22 mouse cellular contexts compared by ENCODE assay signal in genomic region chr4:76193496-76193895, GRCm38 (mm10).
A peak's percentile ranks its signal among the peaks of the same experiment; 100 is the strongest.
DNase-seq lines count a peak whose midpoint lies in the region; ATAC-seq lines count a peak whose summit lies in the region.
"Had no signal": no experiment of that assay in that cellular context is flagged by ENCODE, and none has a peak within 500 bp of the region (broad histone marks: within the 10 kb centered on the region; RNA-seq: fewer than 3 reads in every experiment).

No protein-coding gene starts in this region.

- no peak overlapping the region for H3K9ac ChIP-seq in forebrain, embryonic 12.5 days
- H3K9ac ChIP-seq: hindbrain, embryonic 13.5 days; limb, embryonic 12.5 days; liver, embryonic 15.5 days; lung, embryonic 14.5 days; midbrain, embryonic 12.5 days; neural tube, embryonic 13.5 days had no signal

- H3K4me2 ChIP-seq in forebrain, embryonic 12.5 days, result no peak overlapping the region
- H3K4me2 ChIP-seq: hindbrain, embryonic 13.5 days; limb, embryonic 12.5 days; liver, embryonic 15.5 days; lung, embryonic 14.5 days; midbrain, embryonic 12.5 days; neural tube, embryonic 13.5 days had no signal

- H3K27me3 ChIP-seq in forebrain, embryonic 12.5 days, result peaks cover 4% of the 10 kb centered on the region; the same call in 1 of the 2 replicates
- H3K27me3 ChIP-seq: hindbrain, embryonic 13.5 days; limb, embryonic 12.5 days; liver, embryonic 15.5 days; midbrain, embryonic 12.5 days; neural tube, embryonic 13.5 days; Patski had no signal

- no peaks in the 10 kb centered on the region for H3K36me3 ChIP-seq in forebrain, embryonic 12.5 days (replicated peaks)
- H3K36me3 ChIP-seq: G1E; hindbrain, embryonic 13.5 days; limb, embryonic 12.5 days; liver, embryonic 15.5 days; midbrain, embryonic 12.5 days; neural tube, embryonic 13.5 days had no signal

- ATAC-seq in frontal cortex, adult (ENCODE audit: low TSS enrichment), result peak; percentile 60
- ATAC-seq in forebrain, embryonic 12.5 days (ENCODE audit: low FRiP score), result no peak
- ATAC-seq in megakaryocyte progenitor cell, adult 5-6 weeks (replicated peaks; ENCODE audit: poor library complexity), result no peak
- ATAC-seq: forebrain, embryonic 14.5 days; intestine, embryonic 16.5 days; Patski had no signal

- no peak overlapping the region for H3K4me3 ChIP-seq in forebrain, embryonic 12.5 days (replicated peaks)
- H3K4me3 ChIP-seq: hindbrain, embryonic 13.5 days; left cerebral cortex, adult 2 months; limb, embryonic 12.5 days; liver, embryonic 15.5 days; midbrain, embryonic 12.5 days; neural tube, embryonic 13.5 days had no signal

- whole genome bisulfite sequencing in forebrain, embryonic 12.5 days, result 83% methylated on average over 3 of the region's 3 CpGs

- no peak overlapping the region for H3K27ac ChIP-seq in forebrain, embryonic 12.5 days
- H3K27ac ChIP-seq: hindbrain, embryonic 13.5 days; left cerebral cortex, adult 2 months; limb, embryonic 12.5 days; liver, embryonic 15.5 days; midbrain, embryonic 12.5 days; neural tube, embryonic 13.5 days had no signal

- no peak for DNase-seq in frontal cortex, postnatal 10 days (ENCODE audit: low spot score in 2 of 2)
- DNase-seq in Muller cell, postnatal 12 days (ENCODE audit: inconsistent ontology term), result peak; percentile 65
- peak; percentile 76 to 83 for DNase-seq in cerebellum, adult 18-20 months
- peak; percentile 61 to 66 for DNase-seq in cerebellum, postnatal 10 days
- no peak for DNase-seq in heart, postnatal 10 days
- DNase-seq: adrenal gland, postnatal 14 days; kidney, adult 8-10 months; kidney, postnatal 10 days; lung, embryonic 14.5 days had no signal

- no peaks in the 10 kb centered on the region for H3K9me3 ChIP-seq in forebrain, embryonic 12.5 days
- H3K9me3 ChIP-seq: G1E; hindbrain, embryonic 13.5 days; limb, embryonic 12.5 days; liver, embryonic 15.5 days; midbrain, embryonic 12.5 days; neural tube, embryonic 13.5 days had no signal

- H3K4me1 ChIP-seq in forebrain, embryonic 12.5 days, result 0 out of 2 replicates have a peak, but pooled peaks cover 6% of the 10 kb centered on the region
- H3K4me1 ChIP-seq: limb, embryonic 12.5 days; liver, embryonic 15.5 days had no signal

- intact Hi-C loops in heart, postnatal 10 days (cut with DNase I), result no loop called here

Comparison
In these comparisons a context has a peak if more than half of its experiments do, and no peak if none do; other contexts are left out.
1. DNase-seq: peak in Muller cell, postnatal 12 days (single experiment), cerebellum, adult 18-20 months (2 of 2) and cerebellum, postnatal 10 days (2 of 2); none in frontal cortex, postnatal 10 days (0 of 2) and heart, postnatal 10 days (0 of 2).